Mouse (Mus musculus) forebrain, embryonic 15.5 days (tissue): ENCODE data around the gene 4932411N23Rik. TPM values are rescaled to one million over a fixed set of nuclear protein-coding genes. Genes with fewer than 3 reads are reported as not detected.
"Not testable (repeated sequence)": the region's sequence is repeated elsewhere in the genome, so short reads cannot be mapped to it uniquely, and the experiment has no call there.

Experiments used
- ATAC-seq: fragments of 200-750 bp; cut with Nextera tagmentation; replicated peaks from 2 replicates; pipeline ENCODE4 v1.8.0; 2017; ENCODE audit warnings: mild to moderate bottlenecking, moderate TSS enrichment, moderate library complexity
- H3K27ac ChIP-seq: fragments of 300-500 bp; sonication (generic); replicated peaks from 2 replicates; pipeline ENCODE4 v1.5.1; 2015; ENCODE audit warnings: mild to moderate bottlenecking, inconsistent platforms
- H3K27me3 ChIP-seq: fragments of 300-500 bp; sonication (generic); 2 replicates; pipeline ENCODE4 v1.6.1; 2015; ENCODE audit warnings: inconsistent platforms
- H3K36me3 ChIP-seq: fragments of 300-500 bp; sonication (generic); 2 replicates; pipeline ENCODE4 v1.6.1; 2015; ENCODE audit warnings: mild to moderate bottlenecking, inconsistent platforms
- H3K4me1 ChIP-seq: fragments of 300-500 bp; sonication (generic); 2 replicates; pipeline ENCODE4 v1.6.1; 2015; ENCODE audit warnings: inconsistent platforms
- H3K4me2 ChIP-seq: fragments of 300-500 bp; sonication (generic); replicated peaks from 2 replicates; pipeline ENCODE4 v1.6.1; 2015; ENCODE audit warnings: mild to moderate bottlenecking, inconsistent platforms
- H3K4me3 ChIP-seq: fragments of 300-500 bp; sonication (generic); 2 replicates; pipeline ENCODE4 v1.5.1; 2015; ENCODE audit warnings: mild to moderate bottlenecking, inconsistent platforms
- H3K9ac ChIP-seq: fragments of 300-500 bp; sonication (generic); replicated peaks from 2 replicates; pipeline ENCODE4 v1.6.1; 2015; ENCODE audit warnings: mild to moderate bottlenecking, inconsistent platforms
- H3K9me3 ChIP-seq: fragments of 300-500 bp; sonication (generic); 2 replicates; pipeline ENCODE4 v1.6.1; 2016; ENCODE audit warnings: inconsistent platforms
- WGBS: fragments of 180-500 bp; shearing (Covaris S2); methylation state at CpG from one replicate; pipeline ENCODE4 v1.1.7; 2015; ENCODE audit warnings: mixed read lengths; 5-methylcytosine and 5-hydroxymethylcytosine counted together
- polyA plus RNA-seq: library from polyadenylated mRNA; unstranded; fragments of >200 nt; fragmentation: Nextera tagmentation; extraction: Ambion mirVana; gene quantifications from 2 replicates; pipeline ENCODE4 v1.2.1, GENCODE M21; 2015

Gene 4932411N23Rik
- not detected in 2 replicates for polyA plus RNA-seq

GRCm38 (mm10) chrX:126815768-126816167 is at the start of gene 4932411N23Rik:
Gene 4932411N23Rik, minus strand, starts transcription at chrX:126815868.
- Histone ChIP-seq H3K27ac (no peak within 1 kb of the TSS), H3K4me3 (no peak within 1 kb of the TSS), H3K4me2 (no peak within 1 kb of the TSS), H3K9ac (no peak within 1 kb of the TSS), H3K4me1 (no peaks in the 10 kb centered on the region), H3K36me3 (no peaks in the 10 kb centered on the region), H3K9me3 (peaks cover 2% of the 10 kb centered on the region; the same call in 1 of the 2 replicates), H3K27me3 (no peaks in the 10 kb centered on the region)
- no peak for ATAC-seq

GRCm38 (mm10) chrX:126779895-126780294 is 35.8 kb downstream of the 4932411N23Rik start:
- no peak overlapping the region for H3K27ac ChIP-seq
- no peaks in the 10 kb centered on the region for H3K27me3 ChIP-seq
- no peaks in the 10 kb centered on the region for H3K36me3 ChIP-seq
- whole genome bisulfite sequencing: 86% methylated on average over 5 of the region's 5 CpGs
- no peak overlapping the region for H3K4me2 ChIP-seq
- no peak overlapping the region for H3K9ac ChIP-seq
- no peaks in the 10 kb centered on the region for H3K4me1 ChIP-seq
- no peak for ATAC-seq
- H3K9me3 ChIP-seq: no peaks in the 10 kb centered on the region
- no peak overlapping the region for H3K4me3 ChIP-seq

DNA sequence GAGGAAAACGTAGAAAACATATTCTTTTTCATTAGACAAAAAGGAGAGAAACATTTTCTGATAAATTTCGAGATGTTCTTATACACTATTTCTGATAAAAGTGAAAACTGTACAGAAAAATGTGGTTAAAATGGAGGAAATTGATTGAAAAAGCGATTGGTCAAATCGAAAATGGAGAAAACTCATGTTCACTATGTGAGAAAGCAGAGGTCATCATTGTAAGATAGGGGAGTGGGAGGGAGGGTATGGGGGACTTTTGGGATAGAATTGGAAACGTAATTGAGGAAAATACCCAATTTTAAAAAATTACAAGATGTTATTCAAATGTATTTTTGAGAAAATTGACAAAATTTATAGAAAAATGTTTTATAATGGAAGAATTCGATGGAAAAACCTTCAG is 38.0 kb downstream of the 4932411N23Rik start:
- not testable (repeated sequence) for H3K27me3 ChIP-seq, ATAC-seq, H3K27ac ChIP-seq, H3K36me3 ChIP-seq, H3K4me3 ChIP-seq, H3K9ac ChIP-seq, H3K4me2 ChIP-seq, H3K4me1 ChIP-seq, H3K9me3 ChIP-seq
- 81% methylated on average over 5 of the region's 6 CpGs for WGBS

- H3K27me3 ChIP-seq, H3K4me3 ChIP-seq, ATAC-seq, H3K36me3 ChIP-seq, H3K4me2 ChIP-seq, H3K9ac ChIP-seq, H3K27ac ChIP-seq, H3K9me3 ChIP-seq, H3K4me1 ChIP-seq: not testable (repeated sequence)
- 82% methylated on average over 5 of the region's 5 CpGs for WGBS
Observed at GRCm38 (mm10) chrX:126774846-126775245, 40.8 kb downstream of the 4932411N23Rik start.

- not testable (repeated sequence) for H3K27me3 ChIP-seq, ATAC-seq, H3K4me3 ChIP-seq, H3K4me2 ChIP-seq, H3K9me3 ChIP-seq, H3K4me1 ChIP-seq, H3K9ac ChIP-seq, H3K27ac ChIP-seq, H3K36me3 ChIP-seq
- WGBS: 70% methylated on average over 5 of the region's 6 CpGs
Observed at GRCm38 (mm10) chrX:126773511-126773910, 42.2 kb downstream of the 4932411N23Rik start.

Other genes starting within 250 kb of the 4932411N23Rik start
- gene Gm382, start 224.1 kb upstream of the 4932411N23Rik start, polyA plus RNA-seq: not detected in 2 replicates